Mouse (Mus musculus): ENCODE results near the gene Lig4. TPM values are rescaled to one million over a fixed set of nuclear protein-coding genes. Genes with fewer than 3 reads are reported as not detected.

Gene Lig4
- total RNA-seq, 2 experiments from 2014 or later = 4.2 to 5.3 TPM

DNA sequence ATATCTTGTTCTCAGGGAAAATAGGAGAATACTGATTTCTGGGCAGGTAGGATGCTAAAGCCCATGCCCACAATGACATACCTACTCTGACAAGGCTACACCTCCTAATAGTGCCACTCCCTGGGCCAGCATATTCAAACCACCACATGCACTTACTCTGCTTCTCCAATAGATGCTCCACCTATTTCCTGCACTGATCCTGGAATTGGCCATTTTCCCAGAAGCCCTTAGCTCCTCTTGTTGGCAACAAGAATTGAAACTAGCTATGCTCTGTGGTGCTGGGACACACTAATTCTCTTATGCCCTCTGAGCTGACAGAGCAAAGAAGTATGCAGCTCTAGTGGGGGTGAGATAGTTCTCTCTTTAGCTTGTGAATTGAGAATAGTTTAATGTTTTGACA is 44.8 kb downstream of the Lig4 start:
- DNase-seq (ENCODE audit: low spot score in 2 of 2) = no peak

DNA sequence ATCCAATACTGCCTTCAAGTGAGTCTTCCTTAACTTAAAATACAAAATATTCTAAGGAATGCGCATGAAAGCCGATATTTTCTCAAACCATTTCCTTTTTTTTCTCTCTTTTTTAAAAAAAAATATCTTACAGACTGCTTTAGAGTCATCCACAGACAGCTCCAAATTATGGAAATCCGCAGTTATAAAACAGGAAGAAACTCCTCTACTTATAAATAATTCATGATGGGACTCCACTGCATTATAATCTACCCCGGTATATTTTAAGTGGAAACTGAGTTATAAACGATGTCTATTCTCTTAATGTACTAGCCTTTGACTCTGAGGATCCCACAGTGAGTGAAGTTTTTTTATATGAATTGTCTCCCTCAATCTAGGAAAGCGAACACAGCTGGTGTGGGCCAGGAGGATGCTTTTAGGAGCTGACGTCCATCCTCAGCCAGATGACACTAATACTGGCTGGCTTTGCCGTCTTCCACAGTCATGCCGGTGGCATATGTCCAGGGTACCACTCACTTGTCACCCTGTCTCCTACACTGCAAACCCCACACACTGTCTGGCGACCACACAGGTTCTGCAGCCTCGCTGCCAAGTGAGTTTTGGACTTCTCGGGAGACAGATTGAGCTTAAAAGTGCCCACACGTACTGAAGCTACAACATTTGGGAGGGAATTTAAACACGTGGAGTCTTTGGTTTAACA is 47.6 kb downstream of the Lig4 start:
- DNase-seq (ENCODE audit: low spot score in 2 of 2) = no peak

Other genes starting within 250 kb of the Lig4 start
- 10 to 100 TPM; 20.7 to 22.4 TPM for gene Fam155a, start 206.5 kb downstream of the Lig4 start, total RNA-seq (2021)
- gene Gm10217, start 113.4 kb downstream of the Lig4 start, total RNA-seq (2021) = not detected
- gene Abhd13, start within 50 bp of the Lig4 start, total RNA-seq (2021) = 10 to 100 TPM; 22.0 TPM
- gene Tnfsf13b, start 28.8 kb upstream of the Lig4 start, total RNA-seq (2021) = 1 to 10 TPM; 6.6 to 7.7 TPM
- gene Myo16, start 176.2 kb upstream of the Lig4 start, total RNA-seq (2021) = 1 to 10 TPM; 1.1 to 1.3 TPM